Mouse (Mus musculus) hindbrain, embryonic 15.5 days (tissue): ENCODE measurements around the gene Dync1li2. TPM values are rescaled to one million over a fixed set of nuclear protein-coding genes. Genes with fewer than 3 reads are reported as not detected.

Experiments
- ATAC-seq: fragments of 200-750 bp; cut with Nextera tagmentation; 2 replicates; pipeline ENCODE4 v1.8.0; 2017; ENCODE audit warnings: low read depth, moderate number of reproducible peaks, moderate TSS enrichment; ENCODE audit not compliant: low FRiP score
- H3K27ac ChIP-seq: fragments of 300-500 bp; sonication (generic); replicated peaks from 2 replicates; pipeline ENCODE4 v1.5.1; 2015; ENCODE audit warnings: mild to moderate bottlenecking, inconsistent platforms
- H3K27me3 ChIP-seq: fragments of 300-500 bp; sonication (generic); 2 replicates; pipeline ENCODE4 v1.6.1; 2015; ENCODE audit warnings: control low read depth, inconsistent platforms
- H3K36me3 ChIP-seq: fragments of 300-500 bp; sonication (generic); 2 replicates; pipeline ENCODE4 v1.6.1; 2015; ENCODE audit warnings: control low read depth, inconsistent platforms
- H3K4me1 ChIP-seq: fragments of 300-500 bp; sonication (generic); replicated peaks from 2 replicates; pipeline ENCODE4 v1.6.1; 2015; ENCODE audit warnings: control low read depth, inconsistent platforms
- H3K4me2 ChIP-seq: fragments of 300-500 bp; sonication (generic); 2 replicates; pipeline ENCODE4 v1.6.1; 2015; ENCODE audit warnings: moderate library complexity, mild to moderate bottlenecking, inconsistent platforms
- H3K4me3 ChIP-seq: fragments of 300-500 bp; sonication (generic); 2 replicates; pipeline ENCODE4 v1.5.1; 2015; ENCODE audit warnings: mild to moderate bottlenecking, inconsistent platforms
- H3K9ac ChIP-seq: fragments of 300-500 bp; sonication (generic); 2 replicates; pipeline ENCODE4 v1.6.1; 2015; ENCODE audit warnings: inconsistent platforms
- H3K9me3 ChIP-seq: fragments of 300-500 bp; sonication (generic); 2 replicates; pipeline ENCODE4 v1.6.1; 2016; ENCODE audit warnings: control low read depth, inconsistent platforms
- whole genome bisulfite sequencing: fragments of 180-500 bp; shearing (Covaris S2); methylation state at CpG from one replicate; pipeline ENCODE4 v1.1.7; 2015; 5-methylcytosine and 5-hydroxymethylcytosine counted together
- polyA plus RNA-seq: library from polyadenylated mRNA; unstranded; fragments of >200 nt; fragmentation: Nextera tagmentation; extraction: Ambion mirVana; gene quantifications from 2 replicates; pipeline ENCODE4 v1.2.1, GENCODE M21; 2015

The Dync1li2 gene
- polyA plus RNA-seq, 1 experiment from 2014 or later = 106 TPM

- H3K4me1 ChIP-seq = no peaks in the 10 kb centered on the region
- no peaks in the 10 kb centered on the region for H3K9me3 ChIP-seq
- H3K9ac ChIP-seq = no peak overlapping the region
- WGBS = 81% methylated on average over 7 of the region's 7 CpGs
- H3K36me3 ChIP-seq = peaks cover 10% of the 10 kb centered on the region
- no peak overlapping the region for H3K4me2 ChIP-seq
- ATAC-seq = no peak
- no peaks in the 10 kb centered on the region for H3K27me3 ChIP-seq
- no peak overlapping the region for H3K4me3 ChIP-seq
- H3K27ac ChIP-seq = no peak overlapping the region
These were observed 29.9 kb downstream of the Dync1li2 start for GRCm38 (mm10) chr8:104412805-104413532.

DNA sequence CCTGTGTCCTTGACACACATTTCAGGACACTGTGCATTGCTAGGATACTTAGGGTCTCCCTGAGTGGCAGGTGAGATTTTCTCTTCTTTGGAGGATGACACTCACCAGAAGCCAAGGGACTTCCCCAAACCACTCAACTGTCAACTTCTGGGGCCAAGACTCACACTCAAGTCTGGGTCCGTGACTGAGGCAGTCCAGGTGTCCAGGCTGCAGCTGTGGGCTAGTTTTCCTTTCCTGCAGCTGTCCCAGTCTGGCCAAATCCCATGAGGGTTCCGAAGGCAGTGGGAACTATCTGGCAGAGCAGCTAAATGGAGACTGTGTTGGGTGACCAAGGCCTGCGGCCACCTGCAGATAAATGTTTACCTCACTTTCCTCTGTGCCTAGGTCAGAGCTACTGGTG is 30.9 kb downstream of the Dync1li2 start:
- Histone ChIP-seq H3K4me2 (no peak overlapping the region), H3K36me3 (peaks cover under 1% of the 10 kb centered on the region; the same call in 1 of the 2 replicates), H3K4me1 (no peaks in the 10 kb centered on the region), H3K9ac (no peak overlapping the region), H3K9me3 (no peaks in the 10 kb centered on the region), H3K4me3 (no peak overlapping the region), H3K27me3 (no peaks in the 10 kb centered on the region), H3K27ac (no peak overlapping the region)
- 82% methylated on average over 3 of the region's 3 CpGs for WGBS
- no peak for ATAC-seq

GRCm38 (mm10) chr8:104411468-104411867 is 31.4 kb downstream of the Dync1li2 start:
- no peaks in the 10 kb centered on the region for H3K36me3 ChIP-seq
- no peak overlapping the region for H3K4me3 ChIP-seq
- no peak overlapping the region for H3K9ac ChIP-seq
- H3K27ac ChIP-seq = no peak overlapping the region
- no peak overlapping the region for H3K4me2 ChIP-seq
- H3K4me1 ChIP-seq = no peaks in the 10 kb centered on the region
- no peak for ATAC-seq
- H3K27me3 ChIP-seq = no peaks in the 10 kb centered on the region
- H3K9me3 ChIP-seq = no peaks in the 10 kb centered on the region
- WGBS = 92% methylated on average over 3 of the region's 3 CpGs

GRCm38 (mm10) chr8:104410628-104411273 is 32.1 kb downstream of the Dync1li2 start:
- Histone ChIP-seq H3K27ac (no peak overlapping the region), H3K9ac (no peak overlapping the region), H3K27me3 (no peaks in the 10 kb centered on the region), H3K4me1 (no peaks in the 10 kb centered on the region), H3K9me3 (no peaks in the 10 kb centered on the region), H3K4me2 (no peak overlapping the region), H3K36me3 (no peaks in the 10 kb centered on the region), H3K4me3 (no peak overlapping the region)
- ATAC-seq = no peak
- whole genome bisulfite sequencing = 50% methylated on average over 7 of the region's 7 CpGs

DNA sequence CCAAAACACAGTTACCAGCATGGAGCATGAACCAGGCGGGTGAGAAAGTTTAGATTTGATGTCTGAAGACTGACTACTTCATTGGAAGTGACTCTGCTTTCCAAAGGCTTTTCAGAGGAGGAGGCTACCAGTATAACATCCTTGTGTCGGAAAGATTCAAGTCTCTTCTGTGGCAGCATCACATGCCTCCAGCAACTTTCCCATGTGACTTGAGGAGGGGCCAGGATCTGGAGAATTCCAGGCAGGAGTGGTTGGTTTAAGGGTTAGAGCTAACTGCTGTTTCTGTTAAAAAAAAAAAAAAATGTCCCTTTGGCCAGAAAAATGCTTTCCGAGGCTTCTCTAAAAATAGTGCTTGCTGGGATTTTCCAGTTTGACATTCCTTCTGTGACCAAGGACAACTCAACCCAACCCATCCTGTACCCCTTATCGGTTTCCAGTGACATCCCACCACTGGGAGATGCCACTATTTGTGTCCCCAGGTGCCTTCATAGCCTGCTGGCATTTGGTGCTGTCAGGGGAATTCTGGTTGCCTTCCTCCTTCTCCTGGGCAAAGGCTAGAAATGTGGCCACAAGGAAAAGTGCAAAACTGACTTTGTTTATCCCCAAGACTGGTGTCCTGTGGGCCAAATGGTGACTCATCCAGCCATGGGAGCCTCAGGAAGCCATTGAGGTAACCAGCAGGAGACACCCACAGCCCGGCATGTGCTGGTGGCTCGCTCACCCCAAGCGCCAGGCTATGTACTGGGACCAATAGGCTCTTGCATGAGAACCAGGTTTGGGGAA is 34.3 kb downstream of the Dync1li2 start:
- no peaks in the 10 kb centered on the region for H3K9me3 ChIP-seq
- WGBS = 86% methylated on average over 7 of the region's 7 CpGs
- H3K27ac ChIP-seq = no peak overlapping the region
- ATAC-seq = no peak
- H3K27me3 ChIP-seq = no peaks in the 10 kb centered on the region
- no peak overlapping the region for H3K4me2 ChIP-seq
- no peaks in the 10 kb centered on the region for H3K4me1 ChIP-seq
- no peak overlapping the region for H3K4me3 ChIP-seq
- H3K36me3 ChIP-seq = no peaks in the 10 kb centered on the region
- no peak overlapping the region for H3K9ac ChIP-seq

GRCm38 (mm10) chr8:104406340-104407128 is 36.3 kb downstream of the Dync1li2 start:
- Histone ChIP-seq H3K9me3 (no peaks in the 10 kb centered on the region), H3K27ac (no peak overlapping the region), H3K9ac (no peak overlapping the region), H3K36me3 (no peaks in the 10 kb centered on the region), H3K27me3 (no peaks in the 10 kb centered on the region), H3K4me1 (no peaks in the 10 kb centered on the region), H3K4me3 (no peak overlapping the region), H3K4me2 (no peak overlapping the region)
- WGBS = 84% methylated on average over 6 of the region's 6 CpGs
- ATAC-seq = no peak

GRCm38 (mm10) chr8:104405430-104406187 is 37.2 kb downstream of the Dync1li2 start:
- H3K9ac ChIP-seq = no peak overlapping the region
- no peaks in the 10 kb centered on the region for H3K4me1 ChIP-seq
- H3K36me3 ChIP-seq = no peaks in the 10 kb centered on the region
- no peaks in the 10 kb centered on the region for H3K9me3 ChIP-seq
- WGBS = 69% methylated on average over 15 of the region's 15 CpGs
- ATAC-seq = no peak
- no peak overlapping the region for H3K4me2 ChIP-seq
- H3K27ac ChIP-seq = no peak overlapping the region
- H3K27me3 ChIP-seq = no peaks in the 10 kb centered on the region
- no peak overlapping the region for H3K4me3 ChIP-seq

DNA sequence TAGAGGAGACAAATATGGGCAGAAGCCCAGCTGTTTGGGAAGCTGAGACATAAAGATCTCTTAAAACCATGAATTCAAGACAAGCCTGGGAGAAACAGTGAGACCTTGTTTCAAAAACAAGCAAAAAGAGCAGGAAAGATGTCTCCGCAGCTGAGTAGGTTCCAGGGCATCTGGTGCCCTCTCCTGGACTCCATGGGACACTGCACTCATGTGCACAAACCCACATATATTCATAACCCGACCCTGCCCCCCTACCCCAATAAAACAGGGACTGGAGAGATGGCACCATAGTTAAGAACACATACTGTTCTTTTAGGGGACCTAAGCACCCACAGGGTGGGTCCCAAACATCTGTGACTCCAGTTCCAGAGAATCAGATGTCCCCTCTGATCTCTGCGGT is 39.3 kb downstream of the Dync1li2 start:
- Histone ChIP-seq H3K4me2 (no peak overlapping the region), H3K4me1 (no peaks in the 10 kb centered on the region), H3K27ac (no peak overlapping the region)

GRCm38 (mm10) chr8:104395703-104396357 is 47.0 kb downstream of the Dync1li2 start, which contains the start of gene Cmtm4:
Gene Cmtm4, minus strand, starts transcription at chr8:104395807.
- peak within 1 kb of the TSS; percentile 75 for H3K4me2 ChIP-seq
- H3K27me3 ChIP-seq = no peaks in the 10 kb centered on the region
- peak within 1 kb of the TSS; percentile 77 for H3K4me3 ChIP-seq
- H3K27ac ChIP-seq = peak within 1 kb of the TSS; percentile 85
- ATAC-seq = peak; percentile 83
- H3K9ac ChIP-seq = peak within 1 kb of the TSS; percentile 86
- no peaks in the 10 kb centered on the region for H3K36me3 ChIP-seq
- H3K4me1 ChIP-seq = peaks cover 18% of the 10 kb centered on the region
- no peaks in the 10 kb centered on the region for H3K9me3 ChIP-seq
- 2% methylated on average over 35 of the region's 54 CpGs for WGBS

More for the DNA sequence above, 39.3 kb downstream of the Dync1li2 start:
- no peak for ATAC-seq
- no peak overlapping the region for H3K4me3 ChIP-seq
- no peaks in the 10 kb centered on the region for H3K9me3 ChIP-seq
- WGBS = 78% methylated on average over 3 of the region's 3 CpGs
- no peaks in the 10 kb centered on the region for H3K36me3 ChIP-seq
- no peak overlapping the region for H3K9ac ChIP-seq
- H3K27me3 ChIP-seq = no peaks in the 10 kb centered on the region

DNA sequence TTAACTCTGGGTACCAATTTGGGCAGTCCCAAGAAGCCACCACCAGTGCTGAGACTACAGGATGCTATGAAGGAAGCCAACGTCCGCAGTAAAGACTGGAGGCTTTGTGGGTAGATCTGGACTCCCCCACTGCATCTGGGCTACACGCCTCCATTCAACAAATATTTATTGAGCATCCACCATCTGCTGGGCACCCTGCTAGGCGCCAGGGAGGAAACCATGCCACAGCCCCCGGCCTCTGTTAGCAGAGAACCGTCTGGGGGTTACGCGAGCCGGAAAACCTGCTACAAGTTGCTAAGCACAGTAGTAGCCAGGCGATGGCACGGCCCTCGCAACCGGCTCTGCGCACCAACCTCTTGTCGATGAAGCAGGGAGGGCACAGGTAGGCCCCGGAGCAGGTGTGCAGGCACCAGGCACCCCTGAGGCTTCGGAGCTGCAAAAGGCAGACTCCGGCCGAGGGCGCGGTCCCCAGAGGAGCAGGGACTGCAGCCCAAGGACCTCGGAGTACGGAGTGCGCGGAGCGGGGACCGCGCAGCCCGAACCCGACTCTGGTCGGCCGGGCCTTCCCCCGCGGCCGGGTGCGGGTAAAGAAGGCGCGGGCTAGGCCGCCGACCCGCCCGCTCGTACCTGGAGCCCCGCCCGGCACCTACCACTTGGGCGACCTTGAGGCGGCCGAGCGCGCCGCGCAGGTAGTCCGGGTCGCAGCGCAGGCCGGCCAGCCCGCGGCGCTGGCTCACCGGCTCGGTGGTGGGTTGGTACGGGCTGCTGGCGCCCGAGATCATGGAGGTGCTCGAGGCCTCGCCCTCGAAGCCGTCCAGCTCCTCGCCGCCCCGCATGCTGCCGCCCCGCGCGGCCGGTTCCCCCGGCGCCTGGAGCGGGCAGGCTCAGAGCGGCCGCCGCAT is 47.8 kb downstream of the Dync1li2 start:
- ATAC-seq = peak; percentile 78
- H3K4me3 ChIP-seq = peak overlapping the region; percentile 77

More for the DNA sequence above, 47.8 kb downstream of the Dync1li2 start:
- Histone ChIP-seq H3K9ac (peak overlapping the region; percentile 86), H3K4me2 (peak overlapping the region; percentile 75), H3K4me1 (peaks cover 18% of the 10 kb centered on the region), H3K36me3 (no peaks in the 10 kb centered on the region), H3K9me3 (no peaks in the 10 kb centered on the region), H3K27ac (peak overlapping the region; percentile 85), H3K27me3 (no peaks in the 10 kb centered on the region)
- 0% methylated on average over 73 of the region's 82 CpGs for WGBS
